Mouse (Mus musculus) urinary bladder, postnatal 10 days (tissue): ENCODE measurements around the gene Ccdc114.

Source experiments
- DNase-seq: peaks from one replicate; pipeline ENCODE4 v3.0.0; 2022; ENCODE audit warnings: low spot score

Ccdc114 gene

DNA sequence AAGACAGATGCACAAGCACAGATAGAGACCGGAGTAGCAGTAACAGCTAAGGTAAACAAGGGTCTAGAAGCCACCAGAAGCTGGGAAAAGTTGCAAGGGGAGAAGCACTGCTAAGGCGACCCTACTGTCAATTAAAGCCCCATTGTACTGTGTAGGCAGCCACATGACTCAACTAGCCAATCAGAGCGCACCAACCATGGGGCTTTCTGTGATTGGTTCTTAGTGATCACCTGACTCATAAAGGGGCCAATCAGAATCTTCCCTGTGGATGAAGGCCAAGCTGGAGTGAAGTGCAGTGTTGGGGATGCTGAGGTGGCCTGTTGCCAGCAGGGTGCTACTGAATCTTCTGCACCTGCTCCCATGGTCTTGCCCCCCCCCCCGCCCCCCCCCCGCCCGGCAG, 63.0 kb downstream of the Ccdc114 start:
- no peak for DNase-seq

DNA sequence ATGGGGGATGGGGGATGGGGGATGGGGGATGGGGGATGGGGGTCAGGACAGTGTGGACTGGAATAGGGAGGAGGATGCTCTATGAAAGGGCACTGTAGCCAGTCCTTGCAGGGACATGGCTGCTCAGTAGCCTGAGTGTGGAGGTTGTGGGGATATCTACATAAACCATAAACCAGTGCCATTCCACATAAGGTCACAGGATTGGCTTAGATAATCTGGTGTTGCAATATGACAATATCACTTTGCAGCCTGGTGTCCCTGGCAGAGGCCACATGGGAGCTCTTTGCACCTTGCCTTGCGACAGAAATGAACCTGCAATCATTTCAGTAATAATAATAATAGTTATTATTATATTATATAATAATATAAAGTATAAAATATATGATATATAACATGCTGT, 64.5 kb downstream of the Ccdc114 start:
- no peak for DNase-seq

DNA sequence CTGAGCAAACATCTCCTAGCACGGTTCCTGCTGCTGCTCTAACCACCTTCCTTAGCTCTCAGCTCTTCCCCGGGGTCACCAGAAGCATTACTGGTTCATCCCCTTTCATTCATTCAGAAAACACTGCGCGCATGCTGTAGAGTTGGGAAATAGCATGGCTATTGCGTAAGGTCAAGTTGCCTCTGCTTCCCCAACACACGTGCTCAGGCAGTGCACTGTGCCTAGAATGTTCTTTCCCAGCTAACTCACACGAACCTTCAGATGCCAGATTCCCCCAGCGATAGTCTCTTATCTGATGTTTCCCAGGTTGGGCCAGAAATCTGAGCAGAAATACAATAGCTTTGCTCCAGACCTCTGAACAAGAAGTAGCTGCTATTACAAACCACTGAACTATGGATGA, 68.6 kb downstream of the Ccdc114 start:
- DNase-seq: no peak
